Mouse (Mus musculus) lung, embryonic 14.5 days (tissue): ENCODE measurements at regions not wholly inside any gene's neighbourhood (a gene's known extent, or its start where the extent isn't known, plus 50 kb on each side); places are given as distances from the start of the nearest gene placed in this dataset.
A peak's percentile ranks its signal among the peaks of the same experiment; 100 is the strongest.

Source experiments
- ATAC-seq: fragments of 200-750 bp; cut with Nextera tagmentation; 2 replicates; pipeline ENCODE4 v1.8.0; 2017; ENCODE audit warnings: mild to moderate bottlenecking, moderate TSS enrichment, moderate library complexity; ENCODE audit not compliant: insufficient read depth
- DNase-seq: peaks from one replicate; pipeline ENCODE4 v3.0.0-alpha.2; 2015
- H3K27ac ChIP-seq: fragments of 300-500 bp; sonication (generic); 2 replicates; pipeline ENCODE4 v1.5.1; 2014; ENCODE audit warnings: low read depth, mild to moderate bottlenecking, moderate library complexity
- H3K27me3 ChIP-seq: fragments of 300-500 bp; sonication (generic); 2 replicates; pipeline ENCODE4 v1.6.1; 2014; ENCODE audit warnings: low read length, control low read depth; ENCODE audit not compliant: insufficient read depth
- H3K36me3 ChIP-seq: fragments of 300-500 bp; sonication (generic); 2 replicates; pipeline ENCODE4 v1.6.1; 2014; ENCODE audit warnings: control low read depth; ENCODE audit not compliant: insufficient read depth
- H3K4me1 ChIP-seq: fragments of 300-500 bp; sonication (generic); 2 replicates; pipeline ENCODE4 v1.6.1; 2014; ENCODE audit warnings: antibody characterized with exemption, control low read depth; ENCODE audit not compliant: insufficient read depth
- H3K4me2 ChIP-seq: fragments of 300-500 bp; sonication (generic); 2 replicates; pipeline ENCODE4 v1.6.1; 2014; ENCODE audit warnings: mild to moderate bottlenecking
- H3K4me3 ChIP-seq: fragments of 300-500 bp; sonication (generic); 2 replicates; pipeline ENCODE4 v1.5.1; 2014; ENCODE audit warnings: low read depth, low read length
- H3K9ac ChIP-seq: fragments of 300-500 bp; sonication (generic); 2 replicates; pipeline ENCODE4 v1.6.1; 2014
- H3K9me3 ChIP-seq: fragments of 300-500 bp; sonication (generic); 2 replicates; pipeline ENCODE4 v1.6.1; 2016; ENCODE audit warnings: low read depth, low read length, control low read depth
- CTCF ChIP-seq: IDR thresholded peaks from 2 replicates; pipeline ENCODE4 v1.5.1; 2016; ENCODE audit warnings: antibody characterized with exemption, low read depth
- WGBS: fragments of 180-500 bp; shearing (Covaris S2); extraction: QIAGEN DNeasy Blood & Tissue Kit; methylation state at CpG from one replicate; pipeline ENCODE4 v1.1.7; 2014; 5-methylcytosine and 5-hydroxymethylcytosine counted together

- Histone ChIP-seq H3K4me2 (no peak overlapping the region), H3K36me3 (no peaks in the 10 kb centered on the region), H3K27ac (no peak overlapping the region), H3K4me1 (no peaks in the 10 kb centered on the region), H3K9ac (no peak overlapping the region), H3K27me3 (no peaks in the 10 kb centered on the region), H3K9me3 (no peaks in the 10 kb centered on the region), H3K4me3 (no peak overlapping the region)
- no peak for ATAC-seq
- TF ChIP-seq CTCF, result no peak
- WGBS, result 51% methylated on average over 7 of the region's 7 CpGs
- DNase-seq, result no peak
Measured at GRCm38 (mm10) chr17:48802673-48803072, 129.5 kb upstream of the Lrfn2 start.

GRCm38 (mm10) chr17:48807905-48808304 lies 124.3 kb upstream of the Lrfn2 start:
- 58% methylated on average over 3 of the region's 3 CpGs for WGBS

GRCm38 (mm10) chr17:48814753-48815504 lies 117.2 kb upstream of the Lrfn2 start:
- no peaks in the 10 kb centered on the region for H3K9me3 ChIP-seq
- no peak overlapping the region for H3K27ac ChIP-seq
- 67% methylated on average over 15 of the region's 15 CpGs for WGBS
- ATAC-seq (no peak), DNase-seq (no peak)
- no peaks in the 10 kb centered on the region for H3K27me3 ChIP-seq
- no peak overlapping the region for H3K9ac ChIP-seq
- H3K36me3 ChIP-seq, result no peaks in the 10 kb centered on the region
- no peak overlapping the region for H3K4me2 ChIP-seq
- TF ChIP-seq CTCF, result no peak
- H3K4me1 ChIP-seq, result no peaks in the 10 kb centered on the region
- no peak overlapping the region for H3K4me3 ChIP-seq

More at GRCm38 (mm10) chr17:48807905-48808304, 124.3 kb upstream of the Lrfn2 start:
- Histone ChIP-seq H3K4me2 (no peak overlapping the region), H3K36me3 (no peaks in the 10 kb centered on the region), H3K4me3 (no peak overlapping the region), H3K27me3 (no peaks in the 10 kb centered on the region), H3K4me1 (no peaks in the 10 kb centered on the region), H3K27ac (no peak overlapping the region), H3K9ac (no peak overlapping the region), H3K9me3 (no peaks in the 10 kb centered on the region)
- DNase-seq (no peak), ATAC-seq (no peak)
- TF ChIP-seq CTCF, result no peak

- Histone ChIP-seq H3K9me3 (no peaks in the 10 kb centered on the region), H3K4me3 (no peak overlapping the region), H3K4me1 (no peaks in the 10 kb centered on the region), H3K27me3 (no peaks in the 10 kb centered on the region), H3K27ac (no peak overlapping the region), H3K36me3 (no peaks in the 10 kb centered on the region), H3K9ac (no peak overlapping the region), H3K4me2 (no peak overlapping the region)
- no peak for TF ChIP-seq CTCF
- WGBS, result 47% methylated on average over 9 of the region's 9 CpGs
- no peak for ATAC-seq
- peak; percentile 13 for DNase-seq
Measured at GRCm38 (mm10) chr17:48816588-48817324, 115.4 kb upstream of the Lrfn2 start.

- no peaks in the 10 kb centered on the region for H3K4me1 ChIP-seq
- DNase-seq (no peak), ATAC-seq (no peak)
- no peaks in the 10 kb centered on the region for H3K27me3 ChIP-seq
- no peak overlapping the region for H3K4me2 ChIP-seq
- no peak overlapping the region for H3K4me3 ChIP-seq
- no peaks in the 10 kb centered on the region for H3K9me3 ChIP-seq
- TF ChIP-seq CTCF, result no peak
- no peaks in the 10 kb centered on the region for H3K36me3 ChIP-seq
- 69% methylated on average over 13 of the region's 13 CpGs for WGBS
- no peak overlapping the region for H3K27ac ChIP-seq
- H3K9ac ChIP-seq, result no peak overlapping the region
Measured at GRCm38 (mm10) chr17:48817551-48817950, 114.6 kb upstream of the Lrfn2 start.

- DNase-seq (peak; percentile 45), ATAC-seq (peak; percentile 76)
- Histone ChIP-seq H3K9ac (no peak overlapping the region), H3K9me3 (no peaks in the 10 kb centered on the region), H3K4me1 (no peaks in the 10 kb centered on the region), H3K4me3 (no peak overlapping the region), H3K27ac (peak overlapping the region; percentile 86), H3K36me3 (no peaks in the 10 kb centered on the region), H3K4me2 (no peak overlapping the region), H3K27me3 (no peaks in the 10 kb centered on the region)
- WGBS, result 60% methylated on average over 1 of the region's 1 CpGs
- TF ChIP-seq CTCF, result no peak
Measured at GRCm38 (mm10) chr17:48819703-48820102, 112.5 kb upstream of the Lrfn2 start.

GRCm38 (mm10) chr17:48822101-48822876 lies 109.9 kb upstream of the Lrfn2 start:
- no peak for ATAC-seq
- H3K4me3 ChIP-seq, result no peak overlapping the region
- peak; percentile 31; the same call in 1 of the 2 replicates for TF ChIP-seq CTCF
- H3K27me3 ChIP-seq, result no peaks in the 10 kb centered on the region
- H3K9ac ChIP-seq, result no peak overlapping the region
- H3K9me3 ChIP-seq, result no peaks in the 10 kb centered on the region
- H3K36me3 ChIP-seq, result no peaks in the 10 kb centered on the region
- H3K4me1 ChIP-seq, result no peaks in the 10 kb centered on the region
- H3K27ac ChIP-seq, result no peak overlapping the region
- 88% methylated on average over 20 of the region's 20 CpGs for WGBS
- DNase-seq, result no peak
- no peak overlapping the region for H3K4me2 ChIP-seq
